Mouse (Mus musculus) brain, embryonic 14.5 days (tissue): ENCODE results near the gene Gm9837.

Source experiments
- CTCF ChIP-seq: fragments of 200-500 bp; IDR thresholded peaks from 2 replicates; pipeline ENCODE4 v1.5.1; 2012; ENCODE audit warnings: inconsistent platforms, mild to moderate bottlenecking, moderate library complexity, borderline replicate concordance; ENCODE audit not compliant: insufficient read depth, insufficient read length; ENCODE audit errors: extremely low read depth
- POLR2A ChIP-seq: fragments of 200-500 bp; IDR thresholded peaks from 2 replicates; pipeline ENCODE4 v1.6.1; 2012; ENCODE audit warnings: mild to moderate bottlenecking, inconsistent platforms, borderline replicate concordance; ENCODE audit not compliant: poor library complexity, insufficient read depth, insufficient read length, severe bottlenecking; ENCODE audit errors: extremely low read depth

GRCm38 (mm10) chr11:53460192-53460591 lies 10.1 kb downstream of the Gm9837 start:
- TF ChIP-seq CTCF (no peak), POLR2A (no peak)
